Mouse (Mus musculus) spleen, postnatal 4 days (tissue): ENCODE measurements at regions not wholly inside any gene's neighbourhood (a gene's known extent, or its start where the extent isn't known, plus 50 kb on each side); places are given as distances from the start of the nearest gene placed in this dataset.

ENCODE experiments used
- DNase-seq, 2 experiments: peaks; one replicate each; pipeline ENCODE4 v3.0.0; 2022; ENCODE audit warnings: low spot score in 2 of 2

GRCm38 (mm10) chr1:154995778-154996390 is 103.6 kb downstream of the Ier5 start:
- DNase-seq = no peak

- DNase-seq = no peak
Observed at GRCm38 (mm10) chr1:154993927-154994856, 105.2 kb downstream of the Ier5 start.

- DNase-seq = no peak
Observed at GRCm38 (mm10) chr1:154983325-154983724, 99.0 kb upstream of the Cacna1e start.

- DNase-seq = no peak
Observed at GRCm38 (mm10) chr1:154982836-154983235, 98.5 kb upstream of the Cacna1e start.

- DNase-seq = no peak
Observed at GRCm38 (mm10) chr1:154981687-154982086, 97.4 kb upstream of the Cacna1e start.

GRCm38 (mm10) chr1:154975732-154976131 is 91.4 kb upstream of the Cacna1e start:
- no peak for DNase-seq

- no peak for DNase-seq
Observed at GRCm38 (mm10) chr1:154961271-154961670, 77.0 kb upstream of the Cacna1e start.

GRCm38 (mm10) chr1:154956625-154957031 is 72.3 kb upstream of the Cacna1e start:
- no peak for DNase-seq

GRCm38 (mm10) chr1:154952679-154953078 is 68.4 kb upstream of the Cacna1e start:
- no peak for DNase-seq
